Mouse (Mus musculus): ENCODE data around the gene Samd4.

- TF ChIP-seq CTCF (conservative IDR thresholded peaks at IDR 0.05; ENCODE audit: low read length), result no peak
- no peak for TF ChIP-seq POU5F1 (IDR thresholded peaks at IDR 0.05; ENCODE audit: borderline replicate concordance, low read length)
Observed at GRCm38 (mm10) chr14:46920496-46920895, 37.8 kb downstream of the Samd4 start.
